Mouse (Mus musculus): ENCODE measurements around the gene Dusp8.

The Dusp8 gene

DNA sequence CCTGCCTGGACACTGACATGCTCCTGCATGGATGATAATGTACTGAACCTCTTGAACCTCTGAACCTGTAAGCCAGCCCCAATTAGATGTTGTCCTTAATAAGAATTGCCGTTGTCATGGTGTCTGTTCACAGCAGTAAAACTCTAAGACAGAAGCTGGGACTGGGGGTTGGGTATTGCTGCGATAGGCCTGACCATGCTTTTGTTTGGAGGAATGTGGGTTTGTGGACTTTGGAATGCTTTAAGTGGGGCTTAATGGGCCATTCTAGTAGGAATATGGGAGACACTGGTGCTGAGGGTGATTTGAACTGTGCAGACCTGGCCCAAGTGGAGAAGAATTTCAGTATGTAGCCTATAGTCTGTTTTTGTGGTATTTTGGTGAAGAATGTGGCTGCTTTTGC lies 50.3 kb downstream of the Dusp8 start:
- DNase-seq, result no peak

GRCm38 (mm10) chr7:142040756-142041155 lies 54.9 kb downstream of the Dusp8 start:
- no peak for DNase-seq

DNA sequence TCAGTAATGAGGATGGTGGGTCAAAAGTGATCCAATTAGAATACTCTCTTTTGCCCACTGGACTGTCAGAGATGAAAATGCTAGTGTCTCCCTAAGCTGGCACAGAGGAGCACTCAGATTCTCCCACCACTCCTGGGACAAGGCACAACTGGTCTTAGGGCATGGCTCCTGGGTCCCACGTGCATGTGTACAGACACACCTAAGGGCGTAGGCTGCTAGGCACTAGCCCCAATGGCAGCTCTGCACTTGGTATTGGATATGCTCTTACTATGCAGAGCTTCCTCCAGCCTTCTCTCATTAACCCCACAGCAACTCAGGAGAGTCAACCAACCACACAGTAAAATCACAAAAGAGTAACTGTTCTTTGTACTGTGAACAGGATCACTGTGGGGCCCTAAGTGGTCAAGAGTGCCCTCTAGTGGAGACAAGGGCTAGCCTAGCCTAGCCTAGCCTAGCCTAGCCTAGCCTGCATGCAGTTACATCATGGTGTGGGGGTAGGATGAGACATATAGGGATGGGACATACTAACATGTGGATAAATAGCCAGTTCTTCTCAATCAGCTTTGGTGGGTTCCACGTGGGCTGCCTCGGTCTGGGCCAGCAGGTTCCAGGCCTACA lies 58.0 kb downstream of the Dusp8 start:
- DNase-seq, result peak; percentile 68

DNA sequence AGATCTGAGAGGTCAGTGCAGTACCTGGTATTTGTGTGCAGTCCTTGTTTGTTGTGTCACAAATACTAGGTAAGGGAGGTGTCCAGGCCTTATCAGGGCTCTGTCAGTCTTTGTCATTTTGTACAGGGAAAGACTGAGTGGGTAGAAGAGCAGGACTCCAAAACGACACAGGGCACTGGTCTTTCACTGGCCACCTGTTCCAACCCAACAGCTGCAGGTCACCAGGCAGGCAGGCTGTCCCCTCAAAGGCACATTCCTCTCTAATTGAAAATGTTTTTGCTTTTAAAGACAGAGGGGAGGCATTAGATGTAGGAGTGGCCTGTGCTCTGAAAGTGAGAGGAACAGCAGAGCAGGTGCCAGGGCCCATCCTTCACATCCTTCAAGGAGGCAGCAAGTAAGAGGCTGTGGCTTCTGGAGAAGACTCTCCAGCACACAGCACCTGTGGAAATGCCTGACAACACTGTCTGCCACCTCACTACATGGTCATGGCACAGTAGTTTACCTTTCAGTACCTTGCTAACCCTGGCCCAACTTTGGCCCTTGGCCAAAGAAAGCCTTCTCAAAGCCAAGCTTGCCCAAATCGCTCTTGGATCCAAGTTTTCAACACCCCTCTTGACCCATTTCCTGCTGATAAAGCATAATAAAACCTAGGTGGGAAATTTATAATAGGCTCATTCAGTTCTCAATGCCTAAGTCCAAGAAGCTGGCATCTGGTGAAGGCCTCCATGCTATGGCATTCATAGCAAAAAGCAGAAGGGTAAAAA lies 60.4 kb downstream of the Dusp8 start:
- DNase-seq, result peak; percentile 22

- DNase-seq, result peak; percentile 45
Observed at GRCm38 (mm10) chr7:142034198-142034597, 61.4 kb downstream of the Dusp8 start.

GRCm38 (mm10) chr7:142030073-142030472 lies 65.6 kb downstream of the Dusp8 start:
- no peak for DNase-seq

Measured in kidney, adult 18-20 months (tissue).